Mouse (Mus musculus): ENCODE measurements around the gene Hsd17b7.

- TF ChIP-seq MYOD1 (IDR thresholded peaks at IDR 0.05; ENCODE audit: control insufficient read depth, insufficient read length, low read depth) (no peak), CTCF (IDR thresholded peaks at IDR 0.05; ENCODE audit: control insufficient read depth, insufficient read depth, insufficient read length) (no peak)
These were observed 17.1 kb upstream of the Hsd17b7 start for GRCm38 (mm10) chr1:169986166-169986565.

Measured in C2C12 (cell line).